Comparison of ENCODE assay signal across 8 mouse cellular contexts in the genomic region with DNA sequence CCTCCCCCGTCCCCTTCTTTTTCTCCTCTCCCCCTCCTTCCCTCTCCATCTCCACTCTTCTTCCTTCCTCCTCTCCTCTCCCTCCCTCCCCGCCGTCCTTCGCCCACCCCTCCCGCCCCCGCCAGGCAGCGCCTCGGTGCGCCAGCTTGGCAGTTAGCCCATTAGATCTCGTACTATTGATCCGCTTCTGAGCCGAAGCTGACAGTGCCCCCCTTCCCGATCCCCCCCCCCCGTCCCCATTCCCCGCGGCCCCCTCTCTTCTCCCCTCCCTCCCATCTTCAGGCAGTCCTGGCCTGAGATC.
DNase-seq lines count a peak whose midpoint lies in the region; ATAC-seq and TF ChIP-seq lines count a peak whose summit lies in the region.

No protein-coding gene starts in this region.

- TF ChIP-seq CTCF in spleen, adult 2 months (IDR thresholded peaks at IDR 0.05; ENCODE audit: extremely low read depth, insufficient read depth, insufficient read length, insufficient replicate concordance), result no peak
- no peak for TF ChIP-seq CTCF in stomach, postnatal 0 days (IDR thresholded peaks at IDR 0.05; ENCODE audit: low read depth)

- no peak for TF ChIP-seq EP300 in stomach, postnatal 0 days (optimal IDR thresholded peaks at IDR 0.05)

- no peak overlapping the region; the same call in 1 of the 2 replicates for H3K27ac ChIP-seq in heart, embryonic 11.5 days (ENCODE audit: low read depth, low read length)
- H3K27ac ChIP-seq in spleen, adult 2 months (ENCODE audit: insufficient read depth, low read length), result no peak overlapping the region
- H3K27ac ChIP-seq in limb, embryonic 14.5 days (replicated peaks; ENCODE audit: low read depth, low read length), result no peak overlapping the region
- H3K27ac ChIP-seq in stomach, postnatal 0 days (replicated peaks), result no peak overlapping the region

- peaks cover 17% of the 10 kb centered on the region for H3K4me1 ChIP-seq in heart, embryonic 11.5 days (ENCODE audit: control insufficient read depth, insufficient read depth, low read length)
- peaks cover 9% of the 10 kb centered on the region; the same call in 1 of the 2 replicates for H3K4me1 ChIP-seq in spleen, adult 2 months (ENCODE audit: control insufficient read depth, insufficient read depth, insufficient read length)
- H3K4me1 ChIP-seq in limb, embryonic 14.5 days (ENCODE audit: control insufficient read depth, insufficient read depth, low read length), result peaks cover 14% of the 10 kb centered on the region
- 0 out of 2 replicates have a peak, but pooled peaks cover 2% of the 10 kb centered on the region for H3K4me1 ChIP-seq in stomach, postnatal 0 days (replicated peaks; ENCODE audit: control insufficient read depth, insufficient read depth)

- DNase-seq in heart, adult 8-10 months (ENCODE audit: low spot score), result no peak
- no peak for DNase-seq in spleen, adult 2 months (ENCODE audit: low read depth in 1 of 2, low spot score in 2 of 2)
- DNase-seq in spleen, postnatal 14 days (ENCODE audit: low spot score in 2 of 2), result no peak
- no peak for DNase-seq in limb, embryonic 14.5 days (ENCODE audit: low spot score)
- no peak for DNase-seq in stomach, postnatal 0 days (ENCODE audit: low spot score)
- no peak for DNase-seq in adrenal gland, adult 8-10 months
- DNase-seq in adrenal gland, adult 18-20 months (ENCODE audit: low spot score in 2 of 2), result no peak

- no peaks in the 10 kb centered on the region for H3K36me3 ChIP-seq in heart, embryonic 11.5 days (ENCODE audit: control insufficient read depth, insufficient read depth, low read length)
- H3K36me3 ChIP-seq in spleen, adult 2 months (ENCODE audit: control insufficient read depth, insufficient read depth, low read length), result no peaks in the 10 kb centered on the region
- H3K36me3 ChIP-seq in limb, embryonic 14.5 days (ENCODE audit: control insufficient read depth, insufficient read depth, low read length), result no peaks in the 10 kb centered on the region
- H3K36me3 ChIP-seq in stomach, postnatal 0 days (ENCODE audit: control insufficient read depth, insufficient read depth, low read length), result no peaks in the 10 kb centered on the region

- H3K9ac ChIP-seq in heart, embryonic 11.5 days (ENCODE audit: low read depth, low read length), result peak overlapping the region; percentile 73
- H3K9ac ChIP-seq in limb, embryonic 14.5 days (ENCODE audit: low read depth, low read length, severe bottlenecking), result peak overlapping the region; percentile 59
- peak overlapping the region; percentile 48 for H3K9ac ChIP-seq in stomach, postnatal 0 days (ENCODE audit: low read length)

- peak overlapping the region; percentile 96 for H3K4me2 ChIP-seq in heart, embryonic 11.5 days
- peak overlapping the region; percentile 97 for H3K4me2 ChIP-seq in limb, embryonic 14.5 days (replicated peaks; ENCODE audit: low read depth, low read length, severe bottlenecking)
- peak overlapping the region; percentile 97 for H3K4me2 ChIP-seq in stomach, postnatal 0 days (replicated peaks; ENCODE audit: low read depth)

- H3K27me3 ChIP-seq in heart, embryonic 11.5 days (ENCODE audit: control insufficient read depth, insufficient read depth, low read length), result peaks cover 67% of the 10 kb centered on the region
- peaks cover 23% of the 10 kb centered on the region for H3K27me3 ChIP-seq in spleen, adult 2 months (ENCODE audit: control insufficient read depth, insufficient read depth, low read length)
- peaks cover 41% of the 10 kb centered on the region for H3K27me3 ChIP-seq in limb, embryonic 14.5 days (ENCODE audit: control insufficient read depth, insufficient read depth, low read length)
- peaks cover 5% of the 10 kb centered on the region; the same call in 1 of the 2 replicates for H3K27me3 ChIP-seq in stomach, postnatal 0 days (ENCODE audit: control insufficient read depth, insufficient read depth, low read length)

- no peak for ATAC-seq in heart, embryonic 11.5 days (replicated peaks; ENCODE audit: insufficient number of reproducible peaks, low FRiP score, low TSS enrichment)
- no peak for ATAC-seq in limb, embryonic 14.5 days (ENCODE audit: low FRiP score, low read depth)
- no peak for ATAC-seq in stomach, postnatal 0 days (ENCODE audit: low FRiP score, low TSS enrichment)

- WGBS in heart, embryonic 11.5 days (ENCODE audit: insufficient replicate concordance), result 1% methylated on average over 16 of the region's 16 CpGs
- WGBS in spleen, adult 2 months, result 5% methylated on average over 14 of the region's 16 CpGs
- 4% methylated on average over 16 of the region's 16 CpGs for WGBS in limb, embryonic 14.5 days
- WGBS in stomach, postnatal 0 days, result 6% methylated on average over 12 of the region's 16 CpGs

- TF ChIP-seq POLR2A in spleen, adult 2 months (IDR thresholded peaks at IDR 0.05; ENCODE audit: low read depth, low read length), result no peak
- no peak for TF ChIP-seq POLR2A in limb, embryonic 14.5 days (IDR thresholded peaks at IDR 0.05; ENCODE audit: borderline replicate concordance, extremely low read depth, insufficient read depth, insufficient read length)

- H3K4me3 ChIP-seq in heart, embryonic 11.5 days (ENCODE audit: low read depth, low read length), result peak overlapping the region; percentile 58
- H3K4me3 ChIP-seq in spleen, adult 2 months (ENCODE audit: extremely low read depth, insufficient read depth, insufficient read length), result peak overlapping the region; percentile 48; the same call in 1 of the 2 replicates
- H3K4me3 ChIP-seq in limb, embryonic 14.5 days (replicated peaks; ENCODE audit: low read length), result peak overlapping the region; percentile 58
- peak overlapping the region; percentile 57 for H3K4me3 ChIP-seq in stomach, postnatal 0 days (ENCODE audit: low read depth, low read length)

- no peaks in the 10 kb centered on the region for H3K9me3 ChIP-seq in heart, embryonic 11.5 days (replicated peaks; ENCODE audit: control insufficient read depth, low read length)
- no peaks in the 10 kb centered on the region for H3K9me3 ChIP-seq in limb, embryonic 14.5 days (ENCODE audit: control insufficient read depth, low read length)
- H3K9me3 ChIP-seq in stomach, postnatal 0 days (ENCODE audit: control insufficient read depth, low read length), result no peaks in the 10 kb centered on the region
